12 mouse cellular contexts compared by ENCODE assay signal in genomic region chr2:101882998-101883397, GRCm38 (mm10). TPM values are rescaled to one million over a fixed set of nuclear protein-coding genes. Genes with fewer than 3 reads are reported as not detected.
DNase-seq lines count a peak whose midpoint lies in the region; ATAC-seq lines count a peak whose summit lies in the region.
"Had no signal": no experiment of that assay in that cellular context is flagged by ENCODE, and none has a peak within 500 bp of the region (broad histone marks: within the 10 kb centered on the region; RNA-seq: fewer than 3 reads in every experiment).

Gene Prr5l, minus strand, starts transcription at chr2:101883027.

- 16% methylated on average over 3 of the region's 3 CpGs for WGBS in neural tube, embryonic 12.5 days
- WGBS in neural tube, embryonic 15.5 days, result 14% methylated on average over 3 of the region's 3 CpGs
- WGBS in embryonic facial prominence, embryonic 15.5 days, result 45% methylated on average over 3 of the region's 3 CpGs

- no peak within 1 kb of the TSS for H3K27ac ChIP-seq in neural tube, embryonic 12.5 days
- H3K27ac ChIP-seq in neural tube, embryonic 15.5 days (replicated peaks), result no peak within 1 kb of the TSS
- H3K27ac ChIP-seq in embryonic facial prominence, embryonic 15.5 days (replicated peaks), result no peak within 1 kb of the TSS

- peak; percentile 38; the same call in 1 of the 2 replicates for ATAC-seq in neural tube, embryonic 12.5 days (ENCODE audit: low FRiP score, low read depth)
- no peak for ATAC-seq in neural tube, embryonic 15.5 days (ENCODE audit: low FRiP score)
- ATAC-seq in embryonic facial prominence, embryonic 15.5 days (ENCODE audit: insufficient number of reproducible peaks, low FRiP score, low TSS enrichment, low read depth), result no peak
- no peak for ATAC-seq in monocyte, adult 5-6 weeks (replicated peaks; ENCODE audit: insufficient number of reproducible peaks, low FRiP score, low TSS enrichment, poor library complexity, severe bottlenecking)
- no peak for ATAC-seq in erythroblast, adult 5-6 weeks (replicated peaks; ENCODE audit: low FRiP score, poor library complexity, severe bottlenecking)

- no peaks in the 10 kb centered on the region for H3K36me3 ChIP-seq in neural tube, embryonic 12.5 days
- no peaks in the 10 kb centered on the region for H3K36me3 ChIP-seq in neural tube, embryonic 15.5 days
- H3K36me3 ChIP-seq in embryonic facial prominence, embryonic 15.5 days, result no peaks in the 10 kb centered on the region
- H3K36me3 ChIP-seq: G1E had no signal

- no peak within 1 kb of the TSS for H3K9ac ChIP-seq in neural tube, embryonic 12.5 days
- no peak within 1 kb of the TSS for H3K9ac ChIP-seq in neural tube, embryonic 15.5 days (replicated peaks)
- no peak within 1 kb of the TSS for H3K9ac ChIP-seq in embryonic facial prominence, embryonic 15.5 days

- H3K4me2 ChIP-seq in neural tube, embryonic 12.5 days (replicated peaks), result no peak within 1 kb of the TSS
- no peak within 1 kb of the TSS for H3K4me2 ChIP-seq in neural tube, embryonic 15.5 days
- H3K4me2 ChIP-seq in embryonic facial prominence, embryonic 15.5 days (replicated peaks), result no peak within 1 kb of the TSS

- H3K4me1 ChIP-seq in neural tube, embryonic 12.5 days, result peaks cover 15% of the 10 kb centered on the region
- H3K4me1 ChIP-seq in neural tube, embryonic 15.5 days, result peaks cover 12% of the 10 kb centered on the region
- peaks cover 8% of the 10 kb centered on the region for H3K4me1 ChIP-seq in embryonic facial prominence, embryonic 15.5 days

- DNase-seq in layer of hippocampus, adult 11-12 months (ENCODE audit: low spot score), result peak; percentile 52
- no peak for DNase-seq in layer of hippocampus, adult 9-10 months (ENCODE audit: low spot score)
- DNase-seq in adrenal gland, adult 2 months, result no peak
- DNase-seq: adrenal gland, postnatal 10 days; cerebellum, postnatal 25 days; gastrocnemius, postnatal 25 days had no signal

- peaks cover 8% of the 10 kb centered on the region; the same call in 1 of the 2 replicates for H3K27me3 ChIP-seq in neural tube, embryonic 12.5 days (replicated peaks)
- no peaks in the 10 kb centered on the region for H3K27me3 ChIP-seq in neural tube, embryonic 15.5 days (replicated peaks)
- no peaks in the 10 kb centered on the region for H3K27me3 ChIP-seq in embryonic facial prominence, embryonic 15.5 days

- no peaks in the 10 kb centered on the region for H3K9me3 ChIP-seq in neural tube, embryonic 12.5 days
- H3K9me3 ChIP-seq in neural tube, embryonic 15.5 days (replicated peaks), result no peaks in the 10 kb centered on the region
- no peaks in the 10 kb centered on the region for H3K9me3 ChIP-seq in embryonic facial prominence, embryonic 15.5 days (replicated peaks)
- H3K9me3 ChIP-seq: G1E had no signal

- no peak within 1 kb of the TSS for H3K4me3 ChIP-seq in neural tube, embryonic 12.5 days
- no peak within 1 kb of the TSS for H3K4me3 ChIP-seq in neural tube, embryonic 15.5 days (replicated peaks)
- H3K4me3 ChIP-seq in embryonic facial prominence, embryonic 15.5 days (replicated peaks), result no peak within 1 kb of the TSS

RNA-seq across cellular contexts. Expression of gene Prr5l, which starts in this region (rescaled TPM):
- polyA plus RNA-seq in neural tube, embryonic 12.5 days (2016; fragmentation: Nextera tagmentation; extraction: Ambion mirVana), result 8.5 and 9.4 TPM in 2 replicates
- 8.7 and 11.6 TPM in 2 replicates for polyA plus RNA-seq in neural tube, embryonic 15.5 days (2015; fragmentation: Nextera tagmentation; extraction: Ambion mirVana)
- polyA plus RNA-seq in embryonic facial prominence, embryonic 15.5 days (2015; fragmentation: Nextera tagmentation; extraction: Ambion mirVana), result 20.4 and 24.4 TPM in 2 replicates
- 41.2 to 46.3 TPM (median 41.9 TPM) in 3 replicates for total RNA-seq in monocyte, adult 5-6 weeks (2017)
- total RNA-seq in erythroblast, adult 5-6 weeks (2015; ENCODE audit: low replicate concordance), result 0.58 TPM in 1 of 2 replicates, not detected in the other
- total RNA-seq in erythroblast, adult 5-6 weeks (2017; ENCODE audit: low replicate concordance), result 0.28 and 0.60 TPM in 2 replicates
- total RNA-seq in adrenal gland, adult 2 months (2021), result 1 to 10 TPM; 4.0 to 5.0 TPM
- polyA plus RNA-seq in adrenal gland, adult 2 months (2012; rRNA removed), result 6.4 and 7.0 TPM in 2 replicates
- polyA plus RNA-seq: G1E had no signal
